Comparison of ENCODE assay signal across 12 mouse cellular contexts in the genomic region with DNA sequence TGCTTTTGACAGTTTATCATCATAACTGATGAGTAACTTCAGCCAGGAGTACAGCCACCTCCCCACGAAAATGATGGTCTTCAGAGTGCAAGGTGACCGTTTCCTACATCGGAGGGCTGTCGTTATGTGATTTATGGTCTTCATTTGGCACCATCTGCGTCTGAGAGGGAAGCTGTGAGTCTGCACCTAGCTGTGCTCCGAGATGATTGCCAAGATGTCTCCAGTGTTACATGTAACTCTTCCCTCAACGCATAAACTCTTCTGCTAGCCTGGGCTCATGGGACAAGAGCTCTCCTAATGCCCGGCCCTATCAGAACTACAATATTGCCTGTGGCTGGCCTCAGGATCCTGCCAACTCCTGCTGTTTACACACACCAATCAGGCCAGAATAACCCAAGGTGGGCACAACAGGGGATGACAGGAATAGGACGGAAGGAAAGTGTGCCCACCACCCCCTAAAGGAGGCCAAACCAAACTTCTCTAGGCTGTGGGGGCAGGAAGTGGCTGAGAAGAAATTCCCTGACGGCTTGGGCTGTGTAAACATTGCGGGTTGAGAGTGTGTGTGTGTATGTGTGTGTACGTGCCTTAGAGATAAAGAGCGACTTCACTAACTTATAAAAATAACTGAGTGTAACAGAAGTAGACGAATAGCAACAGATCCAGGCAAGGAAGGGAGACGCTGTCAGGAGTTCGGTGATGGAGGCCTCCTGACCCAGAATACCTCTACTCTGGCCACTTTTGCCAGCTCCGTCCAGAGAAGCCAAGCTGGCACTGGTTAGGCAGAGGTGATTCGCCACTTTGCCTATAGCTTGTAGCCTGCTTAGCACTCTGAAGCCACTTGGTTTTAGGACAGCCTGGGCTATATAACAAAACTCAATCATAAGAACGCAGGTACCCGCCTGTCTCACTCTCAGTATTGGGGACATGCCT. TPM values are rescaled to one million over a fixed set of nuclear protein-coding genes. Genes with fewer than 3 reads are reported as not detected.
DNase-seq lines count a peak whose midpoint lies in the region; ATAC-seq lines count a peak whose summit lies in the region.
"Had no signal": no experiment of that assay in that cellular context is flagged by ENCODE, and none has a peak within 500 bp of the region (broad histone marks: within the 10 kb centered on the region; RNA-seq: fewer than 3 reads in every experiment).

No protein-coding gene starts in this region.

- no peaks in the 10 kb centered on the region for H3K9me3 ChIP-seq in heart, embryonic 16.5 days (replicated peaks; ENCODE audit: control insufficient read depth, low read length)
- H3K9me3 ChIP-seq in intestine, embryonic 15.5 days = no peaks in the 10 kb centered on the region
- no peaks in the 10 kb centered on the region for H3K9me3 ChIP-seq in stomach, embryonic 16.5 days (replicated peaks; ENCODE audit: control insufficient read depth, low read length)

- DNase-seq in heart, adult 8-10 months (ENCODE audit: low spot score) = no peak
- peak; percentile 16 for DNase-seq in lung, postnatal 36 days
- no peak for DNase-seq in lung, postnatal 25 days (ENCODE audit: low spot score)
- no peak for DNase-seq in layer of hippocampus, adult 9-11 months
- DNase-seq: kidney, postnatal 36 days; spleen, adult 18-20 months; thymus, postnatal 25 days had no signal

- H3K9ac ChIP-seq in heart, embryonic 16.5 days (ENCODE audit: low read length) = 0 out of 2 replicates have a peak overlapping the region, but pooled peaks have one; percentile 41
- no peak overlapping the region for H3K9ac ChIP-seq in intestine, embryonic 15.5 days
- H3K9ac ChIP-seq in stomach, embryonic 16.5 days (ENCODE audit: low read length) = no peak overlapping the region

- peaks cover 59% of the 10 kb centered on the region for H3K4me1 ChIP-seq in heart, embryonic 16.5 days (ENCODE audit: control insufficient read depth, insufficient read depth, low read length)
- H3K4me1 ChIP-seq in intestine, embryonic 15.5 days (replicated peaks) = peaks cover 31% of the 10 kb centered on the region
- H3K4me1 ChIP-seq in stomach, embryonic 16.5 days (ENCODE audit: control insufficient read depth, insufficient read depth, low read length) = peaks cover 36% of the 10 kb centered on the region

- H3K36me3 ChIP-seq in heart, embryonic 16.5 days (ENCODE audit: control insufficient read depth, insufficient read depth) = no peaks in the 10 kb centered on the region
- no peaks in the 10 kb centered on the region for H3K36me3 ChIP-seq in intestine, embryonic 15.5 days
- no peaks in the 10 kb centered on the region for H3K36me3 ChIP-seq in stomach, embryonic 16.5 days (ENCODE audit: control insufficient read depth, insufficient read depth, low read length)

- H3K27ac ChIP-seq in heart, embryonic 16.5 days (ENCODE audit: low read length) = peak overlapping the region; percentile 71
- peak overlapping the region; percentile 51 for H3K27ac ChIP-seq in intestine, embryonic 15.5 days
- peak overlapping the region; percentile 16 for H3K27ac ChIP-seq in stomach, embryonic 16.5 days (ENCODE audit: low read length)

- H3K27me3 ChIP-seq in heart, embryonic 16.5 days (ENCODE audit: control insufficient read depth, insufficient read depth, low read length) = no peaks in the 10 kb centered on the region
- no peaks in the 10 kb centered on the region for H3K27me3 ChIP-seq in intestine, embryonic 15.5 days (replicated peaks)
- no peaks in the 10 kb centered on the region for H3K27me3 ChIP-seq in stomach, embryonic 16.5 days (ENCODE audit: control insufficient read depth, insufficient read depth, low read length)

- 49% methylated on average over 20 of the region's 20 CpGs for WGBS in heart, embryonic 16.5 days
- 39% methylated on average over 20 of the region's 20 CpGs for WGBS in intestine, embryonic 15.5 days
- 43% methylated on average over 20 of the region's 20 CpGs for WGBS in stomach, embryonic 16.5 days

- H3K4me2 ChIP-seq in heart, embryonic 16.5 days (ENCODE audit: low read depth, low read length) = no peak overlapping the region
- 0 out of 2 replicates have a peak overlapping the region, but pooled peaks have one; percentile 4 for H3K4me2 ChIP-seq in intestine, embryonic 15.5 days (replicated peaks)
- H3K4me2 ChIP-seq in stomach, embryonic 16.5 days (ENCODE audit: low read depth, low read length) = no peak overlapping the region
- H3K4me2 ChIP-seq: midbrain, embryonic 11.5 days had no signal

- no peak overlapping the region for H3K4me3 ChIP-seq in heart, embryonic 16.5 days (ENCODE audit: low read length)
- H3K4me3 ChIP-seq in intestine, embryonic 15.5 days (replicated peaks) = no peak overlapping the region
- H3K4me3 ChIP-seq in stomach, embryonic 16.5 days (replicated peaks; ENCODE audit: low read length) = no peak overlapping the region
- H3K4me3 ChIP-seq: erythroblast, embryonic 14.5 days had no signal

- ATAC-seq in heart, embryonic 16.5 days (replicated peaks; ENCODE audit: extremely low read depth, insufficient read depth, low FRiP score) = 0 out of 2 replicates have a peak, but pooled peaks have one; percentile 16
- ATAC-seq in intestine, embryonic 15.5 days = no peak
- peak; percentile 53; the same call in 1 of the 2 replicates for ATAC-seq in stomach, embryonic 16.5 days (ENCODE audit: insufficient read depth, low FRiP score)

RNA-seq across cellular contexts. Expression of gene Ank, which starts 37.6 kb away (rescaled TPM):
- 11.0 and 12.9 TPM in 2 replicates for polyA plus RNA-seq in heart, embryonic 16.5 days (2015; fragmentation: Nextera tagmentation; extraction: Ambion mirVana)
- 100 to 1,000 TPM; 216 to 229 (median 226) TPM for total RNA-seq in heart, adult 8-10 months (2022)
- polyA plus RNA-seq in intestine, embryonic 15.5 days (2015; fragmentation: Nextera tagmentation; extraction: Ambion mirVana) = 15.9 and 16.7 TPM in 2 replicates
- 7.4 and 8.2 TPM in 2 replicates for polyA plus RNA-seq in stomach, embryonic 16.5 days (2015; fragmentation: Nextera tagmentation; extraction: Ambion mirVana)

Comparison
In these comparisons a context has a peak if more than half of its experiments do, and no peak if none do; other contexts are left out.
1. H3K27ac ChIP-seq: peak in every context shown above with its lines; median percentile 71 in heart, embryonic 16.5 days; 51 in intestine, embryonic 15.5 days; 16 in stomach, embryonic 16.5 days.